Mouse (Mus musculus) adrenal gland, postnatal 4 days (tissue): ENCODE data around the gene Spata2l. TPM values are rescaled to one million over a fixed set of nuclear protein-coding genes. Genes with fewer than 3 reads are reported as not detected.
"Not testable (repeated sequence)": the region's sequence is repeated elsewhere in the genome, so short reads cannot be mapped to it uniquely, and the experiment has no call there.

ENCODE experiments used
- DNase-seq, 2 experiments: peaks; one replicate each; pipeline ENCODE4 v3.0.0; 2021 to 2022; ENCODE audit warnings: low spot score in 2 of 2, mixed read lengths in 2 of 2
- long read RNA-seq, 2 experiments: library from polyadenylated mRNA; stranded (forward); transcript quantifications; one replicate each; pipeline ENCODE4 v2.0.0; 2021
- total RNA-seq, 2 experiments: library from RNA; stranded (reverse); gene quantifications; 2 replicates each; pipeline ENCODE4 v1.2.3; 2021

Spata2l gene
- 10 to 100 TPM; 11.6 to 11.9 TPM for total RNA-seq
- long read RNA-seq, experiment 1, transcript Spata2l-201 (3 exons, 2,380 nt), result minor isoform, 6 of 17 reads
- long read RNA-seq, experiment 1, transcript Spata2l-202 (2 exons, 2,707 nt), result major isoform, 7 of 17 reads
- long read RNA-seq, experiment 1, partial matches to known transcripts, result 0 of 17 reads
- long read RNA-seq, experiment 1, other reads (novel, unspliced or antisense), result 4 of 17 reads
- long read RNA-seq, experiment 2, transcript Spata2l-201 (3 exons, 2,380 nt), result minor isoform, 6 of 24 reads
- long read RNA-seq, experiment 2, transcript Spata2l-202 (2 exons, 2,707 nt), result major isoform, 11 of 24 reads
- long read RNA-seq, experiment 2, partial matches to known transcripts, result 0 of 24 reads
- long read RNA-seq, experiment 2, other reads (novel, unspliced or antisense), result 7 of 24 reads

- DNase-seq, result peak; percentile 78
Observed at GRCm38 (mm10) chr8:123235520-123236497, at the start of gene Spata2l. Gene Spata2l, minus strand, starts transcription at chr8:123236233.

DNA sequence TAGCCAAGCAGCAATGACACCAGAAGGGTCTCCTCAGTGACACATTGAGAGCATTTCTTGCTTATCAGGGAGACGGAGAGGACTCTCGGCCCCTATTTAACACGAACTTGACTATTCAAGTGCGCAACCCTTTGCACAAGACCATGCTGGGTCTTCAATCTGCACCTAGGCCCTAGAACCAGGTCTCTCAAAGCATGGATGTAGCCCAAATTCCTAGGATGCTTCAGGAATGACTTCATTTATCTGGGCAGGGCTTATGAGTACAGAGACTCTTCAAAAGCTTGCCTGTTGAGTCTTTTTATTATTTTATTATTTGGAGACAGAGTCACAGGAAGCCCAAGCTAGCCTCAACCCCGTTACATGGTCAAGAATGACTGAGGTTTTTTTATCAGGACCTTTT lies 48.5 kb upstream of the Spata2l start:
- no peak for DNase-seq

DNA sequence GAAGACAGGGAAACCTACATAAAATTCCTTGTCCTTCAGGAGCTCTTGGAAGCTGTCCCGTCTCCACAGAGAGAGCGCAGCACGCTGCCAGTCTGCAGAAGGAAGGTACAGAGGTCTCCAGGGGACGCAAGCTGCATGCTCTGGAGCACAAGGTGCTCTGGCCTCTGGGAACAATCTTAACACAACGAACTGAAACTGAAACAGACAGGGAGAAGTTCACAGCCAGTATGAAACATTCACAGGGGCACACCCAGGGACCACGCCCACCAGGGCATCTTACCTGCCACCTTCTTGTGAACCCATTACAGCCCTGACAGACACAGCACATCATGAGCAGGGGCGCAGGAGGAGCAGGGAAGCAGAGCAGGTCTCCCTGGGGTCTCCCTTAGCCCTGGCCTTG lies 48.0 kb upstream of the Spata2l start:
- DNase-seq, result no peak

- not testable (repeated sequence) for DNase-seq
Observed at GRCm38 (mm10) chr8:123282994-123283393, 47.0 kb upstream of the Spata2l start.

DNA sequence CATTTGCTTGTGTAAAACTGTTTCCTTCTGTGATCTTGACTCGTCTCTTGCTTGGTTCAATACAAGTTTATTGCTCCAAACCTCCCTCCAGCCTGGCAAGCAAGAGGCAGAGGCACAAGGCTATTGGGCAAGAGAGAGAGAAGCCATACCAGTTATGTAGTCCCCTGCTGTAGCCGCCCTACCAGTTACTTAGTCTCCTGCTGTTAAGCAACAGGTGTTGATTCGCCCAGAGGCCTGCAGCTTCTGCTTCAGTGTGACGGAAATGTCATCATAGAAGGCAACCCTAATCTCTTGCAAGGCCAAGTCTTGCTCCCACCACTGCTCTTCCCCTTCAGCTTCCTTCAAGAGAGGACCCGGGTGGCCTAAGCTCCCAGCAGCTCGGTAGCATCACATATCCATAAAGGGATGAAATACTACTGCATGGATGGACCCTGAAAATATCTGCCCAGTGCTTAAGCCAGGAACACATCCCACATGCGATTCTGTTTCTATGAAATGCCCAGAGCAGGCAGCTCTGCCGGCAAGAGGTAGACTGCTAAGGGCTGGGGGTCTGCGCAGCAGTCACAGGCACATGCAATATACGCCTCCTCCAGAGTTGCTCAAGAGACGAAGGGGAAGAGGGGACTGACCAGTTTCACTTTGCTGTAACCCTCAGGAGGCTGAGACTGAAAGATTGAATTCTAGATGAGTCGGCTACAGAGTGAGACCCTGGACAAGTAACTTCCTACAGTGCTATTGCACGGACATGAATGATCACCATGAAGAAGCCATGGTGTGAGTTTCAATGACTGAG lies 44.5 kb upstream of the Spata2l start:
- DNase-seq, result no peak

- no peak for DNase-seq
Observed at GRCm38 (mm10) chr8:123279828-123280227, 43.8 kb upstream of the Spata2l start.

- DNase-seq, result no peak
Observed at GRCm38 (mm10) chr8:123278445-123278844, 42.4 kb upstream of the Spata2l start.

- no peak for DNase-seq
Observed at GRCm38 (mm10) chr8:123275096-123275495, 39.1 kb upstream of the Spata2l start.

- DNase-seq, result no peak
Observed at GRCm38 (mm10) chr8:123274447-123274846, 38.4 kb upstream of the Spata2l start.

GRCm38 (mm10) chr8:123271901-123272300 lies 35.9 kb upstream of the Spata2l start:
- DNase-seq, result no peak

- no peak for DNase-seq
Observed at GRCm38 (mm10) chr8:123271147-123271546, 35.1 kb upstream of the Spata2l start.

DNA sequence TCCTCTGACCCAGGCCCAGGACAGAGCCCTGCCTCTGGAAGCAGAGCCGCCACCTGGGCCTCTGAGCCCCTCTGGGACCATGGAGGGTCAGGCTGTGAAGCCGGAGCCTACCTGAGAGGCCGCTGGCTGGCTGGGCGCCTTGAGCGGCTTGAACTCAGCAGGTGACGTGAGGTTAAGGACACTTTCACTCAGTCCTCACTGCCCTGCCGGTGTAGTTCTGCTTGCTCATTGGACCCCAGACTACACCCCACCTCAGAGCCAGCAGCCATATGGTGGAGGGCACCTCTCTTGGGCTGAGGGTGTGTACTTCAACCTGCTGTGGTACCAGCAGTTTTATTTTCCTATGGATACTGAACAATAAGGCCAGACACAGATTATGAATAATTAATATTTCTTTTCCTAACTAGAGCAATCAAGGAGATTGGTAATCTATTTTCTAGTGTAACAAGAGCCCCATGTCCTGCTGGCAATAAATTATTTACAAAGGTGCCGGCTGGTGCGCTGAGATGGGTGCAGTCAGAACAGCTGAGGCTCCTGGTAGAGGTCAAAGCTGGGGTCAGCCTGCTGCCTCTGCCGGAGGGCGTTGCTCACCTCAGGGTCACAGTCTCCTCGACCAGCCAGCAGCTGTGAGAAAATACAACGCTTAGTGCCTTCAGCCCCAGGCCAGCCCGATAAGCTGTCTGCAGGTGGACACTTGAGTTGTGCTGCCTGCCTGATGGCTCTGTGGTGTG lies 32.1 kb upstream of the Spata2l start:
- no peak for DNase-seq

DNA sequence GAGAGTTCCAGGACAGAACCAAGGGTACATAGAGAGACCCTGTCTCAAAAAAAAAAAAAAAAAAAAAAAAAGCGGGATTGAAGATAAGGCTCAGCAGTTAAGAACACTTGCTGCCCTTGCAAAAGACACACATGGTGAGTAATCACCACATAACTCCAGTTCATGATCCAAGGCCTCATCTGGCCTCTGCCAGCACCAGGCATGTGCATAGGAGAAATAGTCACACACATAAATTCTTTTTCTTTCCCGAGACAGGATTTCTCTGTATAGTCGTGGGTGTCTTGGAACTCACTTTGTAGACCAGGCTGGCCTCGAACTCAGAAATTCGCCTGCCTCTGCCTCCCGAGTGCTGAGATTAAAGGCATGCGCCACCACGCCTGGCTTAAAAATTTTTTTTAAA lies 21.6 kb upstream of the Spata2l start:
- not testable (repeated sequence) for DNase-seq

DNA sequence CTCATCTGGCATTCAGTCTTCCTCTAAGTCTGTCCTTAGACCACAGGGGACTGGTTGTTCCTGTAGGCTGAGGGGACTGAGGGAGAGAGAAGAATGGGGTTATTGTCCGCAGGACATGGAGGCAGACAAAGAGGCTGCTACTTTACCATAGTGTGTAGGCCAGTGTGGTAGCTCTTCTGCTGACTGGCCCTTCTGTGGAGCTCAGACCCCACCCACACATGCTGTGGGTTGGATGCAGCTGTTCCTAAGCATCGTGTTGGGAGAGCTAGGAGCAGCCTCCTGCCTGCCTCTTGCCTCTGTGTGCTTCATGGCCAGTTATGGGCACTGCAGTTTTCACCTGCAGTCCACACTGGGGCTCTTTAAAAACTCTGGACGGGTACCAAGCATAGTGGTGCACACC lies 21.1 kb upstream of the Spata2l start:
- DNase-seq, result no peak

- no peak for DNase-seq
Observed at GRCm38 (mm10) chr8:123255170-123255569, 19.1 kb upstream of the Spata2l start.

- DNase-seq, result peak; percentile 83 to 84
Observed at GRCm38 (mm10) chr8:123254099-123254885, 18.3 kb upstream of the Spata2l start, which contains the start of the genes Zfp276 and Vps9d1. Gene Zfp276, plus strand, starts transcription at chr8:123254195. Gene Vps9d1, minus strand, starts transcription at chr8:123254348.

DNA sequence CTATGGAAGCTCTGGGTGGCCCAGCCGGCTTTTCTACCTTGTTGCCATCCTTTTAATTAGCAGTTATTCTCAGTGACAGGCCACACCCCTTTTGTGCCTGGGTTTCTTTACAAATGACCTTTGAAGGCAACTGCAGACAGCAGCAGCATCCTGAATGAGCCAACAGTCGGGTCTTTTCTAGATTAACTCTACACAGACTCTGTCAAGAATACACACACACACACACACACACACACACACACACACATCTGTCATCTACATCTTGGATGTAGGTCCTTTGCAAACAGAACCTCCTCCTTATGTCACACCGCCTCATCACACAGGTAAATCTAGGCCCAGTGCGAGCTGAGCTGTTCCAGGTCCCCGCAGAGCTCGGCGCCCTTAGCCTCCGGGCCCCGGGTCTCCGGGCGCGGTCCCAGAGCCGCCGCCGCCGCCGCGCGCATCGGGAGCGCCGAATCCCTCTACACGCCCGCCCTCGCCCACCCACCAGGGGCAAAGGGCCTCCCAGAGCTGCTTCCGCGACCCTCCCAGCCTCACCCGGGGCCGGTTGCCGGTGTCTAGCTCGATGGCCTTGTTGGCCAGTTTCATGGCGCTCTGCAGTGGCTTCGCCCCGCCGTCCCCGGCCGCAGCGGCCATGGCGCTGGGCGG lies 17.5 kb upstream of the Spata2l start:
- no peak for DNase-seq

DNA sequence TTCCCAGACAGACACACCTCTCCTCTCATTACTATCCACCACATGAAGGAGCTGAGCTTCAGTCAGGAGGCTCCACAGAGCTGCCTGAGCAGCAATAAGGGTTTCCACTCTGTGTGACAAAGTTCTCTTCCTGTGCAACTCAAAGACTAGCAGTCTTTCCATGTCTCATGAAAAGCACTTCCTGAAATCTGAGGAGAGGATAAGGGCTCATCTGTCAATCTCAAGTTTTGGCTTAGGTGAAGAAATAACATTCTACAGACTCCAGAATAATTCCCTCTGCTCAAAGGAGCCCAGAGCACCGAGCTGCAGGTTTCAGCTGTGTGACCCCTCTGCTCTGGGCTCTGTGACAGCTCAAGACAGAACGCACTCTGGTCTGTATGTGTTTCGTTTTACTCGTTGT lies 16.9 kb upstream of the Spata2l start:
- DNase-seq, result no peak

DNA sequence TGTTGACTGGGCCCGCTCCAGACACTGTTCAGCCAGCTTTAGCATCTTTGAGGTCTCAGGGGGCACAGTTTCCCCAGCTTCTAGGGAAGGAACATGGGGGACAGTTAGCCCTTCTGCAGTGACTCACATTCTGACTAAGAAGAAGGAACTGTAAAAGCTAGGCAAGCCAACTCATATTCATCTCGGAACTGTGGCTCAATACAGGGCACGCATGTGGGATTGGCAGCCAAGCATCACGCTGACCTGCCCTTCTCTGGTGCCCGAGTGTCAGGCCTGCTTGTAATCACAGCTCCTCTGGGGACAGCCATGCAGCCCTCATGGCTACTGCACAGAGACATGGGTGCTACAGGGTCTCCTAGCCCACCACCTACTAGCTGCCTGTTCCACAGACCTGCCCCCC lies 14.9 kb upstream of the Spata2l start:
- DNase-seq, result no peak
